Mouse (Mus musculus): Measurements from ENCODE around the gene Klk6.

DNA sequence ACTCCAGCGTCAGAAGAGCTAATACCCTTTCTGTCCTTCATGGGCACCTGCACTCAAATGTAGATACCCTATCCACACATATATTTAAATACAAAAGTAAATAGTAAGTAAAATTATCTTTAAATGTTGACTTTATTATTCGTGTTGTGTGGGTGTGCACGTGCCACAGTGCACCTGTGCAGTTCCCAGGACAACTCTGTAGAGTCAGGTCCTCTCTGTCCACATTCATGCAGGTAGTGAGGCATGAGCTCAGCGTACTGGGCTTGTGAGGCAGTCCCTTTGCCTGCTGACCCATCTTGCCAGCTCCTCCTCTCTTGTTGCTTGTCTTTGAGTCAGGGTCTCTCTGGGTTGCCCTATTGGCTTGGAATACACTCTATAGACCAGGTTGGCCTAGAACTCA is 3.4 kb downstream of the Klk6 start:
- TF ChIP-seq GATA1 (IDR thresholded peaks at IDR 0.05; ENCODE audit: borderline replicate concordance, low read length) (no peak), FLI1 (IDR thresholded peaks at IDR 0.05; ENCODE audit: low read length) (no peak)

Measured in megakaryocyte, embryonic 14.5 days (primary cell).